Mouse (Mus musculus) heart, postnatal 0 days (tissue): Measurements from ENCODE around the gene Sval1.

ENCODE experiments used
- CTCF ChIP-seq: IDR thresholded peaks from 2 replicates; pipeline ENCODE4 v1.5.1; 2016; ENCODE audit warnings: antibody characterized with exemption, control low read depth, low read depth
- EP300 ChIP-seq: IDR thresholded peaks from 2 replicates; pipeline ENCODE4 v1.6.1; 2016; ENCODE audit warnings: antibody characterized with exemption, low read depth

DNA sequence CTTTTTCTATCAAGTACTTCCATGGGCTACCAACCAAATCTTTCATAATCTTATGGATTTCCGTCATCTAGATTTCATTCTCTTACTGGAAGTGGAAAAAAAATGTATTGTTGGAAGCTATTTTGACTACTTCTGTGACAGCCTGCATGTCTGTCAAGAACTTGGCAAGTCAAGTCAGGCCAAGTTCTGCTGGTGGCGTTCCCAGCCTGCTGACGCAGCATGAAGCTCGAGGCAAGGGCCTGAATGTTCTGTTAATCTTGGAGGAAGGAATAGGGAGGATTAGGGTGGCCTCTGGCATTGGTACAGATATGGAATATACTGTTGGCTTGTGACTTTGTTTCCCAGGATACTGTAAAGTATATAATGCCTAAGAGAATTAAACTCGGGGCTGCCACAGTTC is 39.8 kb upstream of the Sval1 start:
- TF ChIP-seq CTCF (no peak), EP300 (no peak)
